Mouse (Mus musculus): ENCODE measurements around the gene C130032M10Rik.
"Not testable (repeated sequence)": the region's sequence is repeated elsewhere in the genome, so short reads cannot be mapped to it uniquely, and the experiment has no call there.

Gene C130032M10Rik

GRCm38 (mm10) chr9:114512831-114513230 is 2.7 kb upstream of the C130032M10Rik start:
- in situ Hi-C loops (cut with MboI, MseI) = loop anchor here in 1 of 2 experiments (10.0 kb wide), 1 partner anchor 1078 kb away; no protein-coding TSS in a partner anchor

GRCm38 (mm10) chr9:114517924-114518497 is 2.5 kb downstream of the C130032M10Rik start:
- in situ Hi-C loops (cut with MboI, MseI) = loop anchor here in 1 of 2 experiments (10.0 kb wide), 1 partner anchor 1083 kb away; no protein-coding TSS in a partner anchor

- in situ Hi-C loops (cut with MboI, MseI) = loop anchor here in 1 of 2 experiments (10.0 kb wide), 1 partner anchor 1084 kb away; no protein-coding TSS in a partner anchor
Measured at GRCm38 (mm10) chr9:114518812-114519477, 3.4 kb downstream of the C130032M10Rik start.

GRCm38 (mm10) chr9:114520529-114520928 is 5.0 kb downstream of the C130032M10Rik start:
- in situ Hi-C loops (cut with MboI, MseI) = not testable (repeated sequence)

GRCm38 (mm10) chr9:114522041-114522440 is 6.5 kb downstream of the C130032M10Rik start:
- in situ Hi-C loops (cut with MboI, MseI) = no loop called here

GRCm38 (mm10) chr9:114522501-114522900 is 7.0 kb downstream of the C130032M10Rik start:
- in situ Hi-C loops (cut with MboI, MseI) = no loop called here

- in situ Hi-C loops (cut with MboI, MseI) = no loop called here
Measured at GRCm38 (mm10) chr9:114525073-114525633, 9.7 kb downstream of the C130032M10Rik start.

GRCm38 (mm10) chr9:114525891-114526290 is 10.4 kb downstream of the C130032M10Rik start:
- in situ Hi-C loops (cut with MboI, MseI) = no loop called here

GRCm38 (mm10) chr9:114526581-114526980 is 11.1 kb downstream of the C130032M10Rik start:
- in situ Hi-C loops (cut with MboI, MseI) = no loop called here

- in situ Hi-C loops (cut with MboI, MseI) = no loop called here
Measured at GRCm38 (mm10) chr9:114527085-114527484, 11.6 kb downstream of the C130032M10Rik start.

- in situ Hi-C loops (cut with MboI, MseI) = no loop called here
Measured at GRCm38 (mm10) chr9:114527992-114528679, 12.6 kb downstream of the C130032M10Rik start.

GRCm38 (mm10) chr9:114528680-114529048 is 13.2 kb downstream of the C130032M10Rik start:
- in situ Hi-C loops (cut with MboI, MseI) = no loop called here

- in situ Hi-C loops (cut with MboI, MseI) = no loop called here
Measured at GRCm38 (mm10) chr9:114531276-114531675, 15.8 kb downstream of the C130032M10Rik start.

- in situ Hi-C loops (cut with MboI, MseI) = no loop called here
Measured at GRCm38 (mm10) chr9:114533848-114534247, 18.4 kb downstream of the C130032M10Rik start.

GRCm38 (mm10) chr9:114534747-114535517 is 19.4 kb downstream of the C130032M10Rik start:
- in situ Hi-C loops (cut with MboI, MseI) = no loop called here

- in situ Hi-C loops (cut with MboI, MseI) = no loop called here
Measured at GRCm38 (mm10) chr9:114536628-114537027, 21.1 kb downstream of the C130032M10Rik start.

- in situ Hi-C loops (cut with MboI, MseI) = no loop called here
Measured at GRCm38 (mm10) chr9:114538996-114539563, 23.6 kb downstream of the C130032M10Rik start.

GRCm38 (mm10) chr9:114541279-114541741 is 25.8 kb downstream of the C130032M10Rik start:
- in situ Hi-C loops (cut with MboI, MseI) = no loop called here

- in situ Hi-C loops (cut with MboI, MseI) = no loop called here
Measured at GRCm38 (mm10) chr9:114543882-114544753, 28.6 kb downstream of the C130032M10Rik start.

Data from T-helper 17 cell (primary cell).